Mouse (Mus musculus): ENCODE measurements at regions not wholly inside any gene's neighbourhood (a gene's known extent, or its start where the extent isn't known, plus 50 kb on each side); places are given as distances from the start of the nearest gene placed in this dataset.

GRCm38 (mm10) chr2:70914372-70914771 is 88.8 kb upstream of the Tlk1 start:
- no peak for DNase-seq

- DNase-seq, result no peak
These were observed 83.9 kb upstream of the Tlk1 start for GRCm38 (mm10) chr2:70909401-70909800.

GRCm38 (mm10) chr2:70908579-70908978 is 83.1 kb upstream of the Tlk1 start:
- DNase-seq, result no peak

GRCm38 (mm10) chr2:70906216-70906615 is 80.7 kb upstream of the Tlk1 start:
- DNase-seq, result no peak

- DNase-seq, result no peak
These were observed 78.9 kb upstream of the Tlk1 start for GRCm38 (mm10) chr2:70904429-70904828.

GRCm38 (mm10) chr2:70902196-70902595 is 76.7 kb upstream of the Tlk1 start:
- DNase-seq, result no peak

- DNase-seq, result no peak
These were observed 76.0 kb upstream of the Tlk1 start for GRCm38 (mm10) chr2:70901479-70901878.

GRCm38 (mm10) chr2:70899056-70899455 is 73.5 kb upstream of the Tlk1 start:
- DNase-seq, result no peak

GRCm38 (mm10) chr2:70898396-70898795 is 72.9 kb upstream of the Tlk1 start:
- no peak for DNase-seq

GRCm38 (mm10) chr2:70897373-70897772 is 71.8 kb upstream of the Tlk1 start:
- DNase-seq, result no peak

GRCm38 (mm10) chr2:70889522-70890100 is 64.1 kb upstream of the Tlk1 start:
- DNase-seq, result no peak

GRCm38 (mm10) chr2:70888840-70889469 is 63.4 kb upstream of the Tlk1 start:
- DNase-seq, result no peak

GRCm38 (mm10) chr2:70886831-70887230 is 61.3 kb upstream of the Tlk1 start:
- DNase-seq, result peak; percentile 24

GRCm38 (mm10) chr2:70885674-70886073 is 60.1 kb upstream of the Tlk1 start:
- no peak for DNase-seq

- DNase-seq, result no peak
These were observed 52.0 kb upstream of the Tlk1 start for GRCm38 (mm10) chr2:70877333-70878080.

- no peak for DNase-seq
These were observed 50.7 kb upstream of the Tlk1 start for GRCm38 (mm10) chr2:70876251-70876650.
